Mouse (Mus musculus): ENCODE measurements at regions not wholly inside any gene's neighbourhood (a gene's known extent, or its start where the extent isn't known, plus 50 kb on each side); places are given as distances from the start of the nearest gene placed in this dataset.

GRCm38 (mm10) chr12:9174327-9174726 is 144.5 kb downstream of the Ttc32 start:
- TF ChIP-seq CTCF (IDR thresholded peaks at IDR 0.05; ENCODE audit: low read depth), result no peak
- TF ChIP-seq EP300 (optimal IDR thresholded peaks at IDR 0.05), result no peak
